Mouse (Mus musculus) mouse trophoblast stem cell (cell line): ENCODE data around the gene Casz1.

ENCODE experiments used
- in situ Hi-C, 2 experiments: fragments of 300-500 bp; cut with MseI, MboI; formaldehyde crosslinking; loops; 2 replicates in 1 of 2; 3 replicates in 1 of 2; pipeline ENCODE4 v1.15.1; 2025

The Casz1 gene

GRCm38 (mm10) chr4:148905295-148905694 is 101.1 kb downstream of the Casz1 start:
- in situ Hi-C loops: no loop called here

GRCm38 (mm10) chr4:148906806-148907205 is 102.6 kb downstream of the Casz1 start:
- in situ Hi-C loops: no loop called here

GRCm38 (mm10) chr4:148908214-148908681 is 104.0 kb downstream of the Casz1 start:
- in situ Hi-C loops: no loop called here

GRCm38 (mm10) chr4:148908760-148909510 is 104.7 kb downstream of the Casz1 start:
- in situ Hi-C loops: no loop called here

GRCm38 (mm10) chr4:148909566-148909965 is 105.3 kb downstream of the Casz1 start:
- in situ Hi-C loops: no loop called here

GRCm38 (mm10) chr4:148912134-148912533 is 107.9 kb downstream of the Casz1 start:
- in situ Hi-C loops: no loop called here

GRCm38 (mm10) chr4:148912826-148913590 is 108.8 kb downstream of the Casz1 start:
- in situ Hi-C loops: no loop called here

- in situ Hi-C loops: no loop called here
These were observed 110.8 kb downstream of the Casz1 start for GRCm38 (mm10) chr4:148914863-148915622.

- in situ Hi-C loops: no loop called here
These were observed 111.6 kb downstream of the Casz1 start for GRCm38 (mm10) chr4:148915849-148916248.

GRCm38 (mm10) chr4:148918707-148919447 is 114.6 kb downstream of the Casz1 start:
- in situ Hi-C loops: no loop called here

GRCm38 (mm10) chr4:148920610-148921009 is 116.4 kb downstream of the Casz1 start:
- in situ Hi-C loops: no loop called here

GRCm38 (mm10) chr4:148922221-148922700 is 118.0 kb downstream of the Casz1 start:
- in situ Hi-C loops: no loop called here

GRCm38 (mm10) chr4:148923414-148923813 is 119.2 kb downstream of the Casz1 start:
- in situ Hi-C loops: no loop called here

GRCm38 (mm10) chr4:148923976-148924375 is 119.7 kb downstream of the Casz1 start:
- in situ Hi-C loops: no loop called here

GRCm38 (mm10) chr4:148925589-148926359 is 121.5 kb downstream of the Casz1 start:
- in situ Hi-C loops: no loop called here

- in situ Hi-C loops: no loop called here
These were observed 122.2 kb downstream of the Casz1 start for GRCm38 (mm10) chr4:148926459-148926858.

- in situ Hi-C loops: no loop called here
These were observed 124.1 kb downstream of the Casz1 start for GRCm38 (mm10) chr4:148928316-148928715.

GRCm38 (mm10) chr4:148928876-148929275 is 124.6 kb downstream of the Casz1 start:
- in situ Hi-C loops: no loop called here

GRCm38 (mm10) chr4:148930721-148931229 is 126.5 kb downstream of the Casz1 start:
- in situ Hi-C loops: no loop called here

GRCm38 (mm10) chr4:148933109-148933508 is 128.9 kb downstream of the Casz1 start:
- in situ Hi-C loops: no loop called here
